Mouse (Mus musculus): ENCODE results near the gene Dlx5. TPM values are rescaled to one million over a fixed set of nuclear protein-coding genes. Genes with fewer than 3 reads are reported as not detected.

Dlx5 gene
- total RNA-seq, 2 experiments from 2014 or later: 4.3 to 6.1 TPM

GRCm38 (mm10) chr6:6861798-6862428, 20.0 kb downstream of the Dlx5 start:
- no peak overlapping the region for H3K27ac ChIP-seq
- no peak overlapping the region for H3K4me3 ChIP-seq
- no peak for TF ChIP-seq CTCF (conservative IDR thresholded peaks at IDR 0.05)
- DNase-seq (ENCODE audit: low spot score in 2 of 2): no peak

GRCm38 (mm10) chr6:6861086-6861797, 20.6 kb downstream of the Dlx5 start:
- H3K4me3 ChIP-seq: peak overlapping the region; percentile 15; the same call in 1 of the 2 replicates
- no peak for TF ChIP-seq CTCF (conservative IDR thresholded peaks at IDR 0.05)
- peak overlapping the region; percentile 48; the same call in 1 of the 2 replicates for H3K27ac ChIP-seq
- DNase-seq (ENCODE audit: low spot score in 2 of 2): no peak

GRCm38 (mm10) chr6:6860411-6861085, 21.3 kb downstream of the Dlx5 start:
- peak overlapping the region; percentile 48; the same call in 1 of the 2 replicates for H3K27ac ChIP-seq
- TF ChIP-seq CTCF (conservative IDR thresholded peaks at IDR 0.05): no peak
- DNase-seq (ENCODE audit: low spot score in 2 of 2): no peak
- H3K4me3 ChIP-seq: peak overlapping the region; percentile 18; the same call in 1 of the 2 replicates

- no peak for TF ChIP-seq CTCF (conservative IDR thresholded peaks at IDR 0.05)
- Histone ChIP-seq H3K4me3 (peak overlapping the region; percentile 18; the same call in 1 of the 2 replicates), H3K27ac (no peak overlapping the region)
- DNase-seq (ENCODE audit: low spot score in 2 of 2): no peak
Observed at GRCm38 (mm10) chr6:6859950-6860410, 21.9 kb downstream of the Dlx5 start.

- Histone ChIP-seq H3K4me3 (peak overlapping the region; percentile 17; the same call in 1 of the 2 replicates), H3K27ac (no peak overlapping the region)
- no peak for TF ChIP-seq CTCF (conservative IDR thresholded peaks at IDR 0.05)
- DNase-seq (ENCODE audit: low spot score in 2 of 2): no peak
Observed at GRCm38 (mm10) chr6:6859111-6859949, 22.6 kb downstream of the Dlx5 start.

GRCm38 (mm10) chr6:6858571-6858970, 23.3 kb downstream of the Dlx5 start:
- Histone ChIP-seq H3K27ac (no peak overlapping the region), H3K4me3 (no peak overlapping the region)
- TF ChIP-seq CTCF (conservative IDR thresholded peaks at IDR 0.05): no peak
- DNase-seq (ENCODE audit: low spot score in 2 of 2): no peak

- Histone ChIP-seq H3K4me3 (no peak overlapping the region), H3K27ac (no peak overlapping the region)
- DNase-seq (ENCODE audit: low spot score in 2 of 2): no peak
- no peak for TF ChIP-seq CTCF (conservative IDR thresholded peaks at IDR 0.05)
Observed at GRCm38 (mm10) chr6:6857766-6858165, 24.1 kb downstream of the Dlx5 start.

- Histone ChIP-seq H3K27ac (no peak overlapping the region), H3K4me3 (no peak overlapping the region)
- no peak for TF ChIP-seq CTCF (conservative IDR thresholded peaks at IDR 0.05)
Observed at GRCm38 (mm10) chr6:6856881-6857280, 25.0 kb downstream of the Dlx5 start.

GRCm38 (mm10) chr6:6856316-6856715, 25.6 kb downstream of the Dlx5 start:
- H3K4me3 ChIP-seq: no peak overlapping the region; the same call in 1 of the 2 replicates
- TF ChIP-seq CTCF (conservative IDR thresholded peaks at IDR 0.05): no peak
- no peak for DNase-seq (ENCODE audit: low spot score in 2 of 2)
- no peak overlapping the region for H3K27ac ChIP-seq

More at GRCm38 (mm10) chr6:6856881-6857280, 25.0 kb downstream of the Dlx5 start:
- no peak for DNase-seq (ENCODE audit: low spot score in 2 of 2)

- H3K4me3 ChIP-seq: no peak overlapping the region
- no peak for DNase-seq (ENCODE audit: low spot score in 2 of 2)
- no peak overlapping the region for H3K27ac ChIP-seq
- no peak for TF ChIP-seq CTCF (conservative IDR thresholded peaks at IDR 0.05)
Observed at GRCm38 (mm10) chr6:6855746-6856185, 26.1 kb downstream of the Dlx5 start.

GRCm38 (mm10) chr6:6854902-6855745, 26.8 kb downstream of the Dlx5 start:
- Histone ChIP-seq H3K4me3 (no peak overlapping the region), H3K27ac (no peak overlapping the region)
- no peak for TF ChIP-seq CTCF (conservative IDR thresholded peaks at IDR 0.05)
- no peak for DNase-seq (ENCODE audit: low spot score in 2 of 2)

Data from layer of hippocampus, adult 2 months (tissue).